Mouse (Mus musculus) embryonic facial prominence, embryonic 15.5 days (tissue): ENCODE measurements at regions not wholly inside any gene's neighbourhood (a gene's known extent, or its start where the extent isn't known, plus 50 kb on each side); places are given as distances from the start of the nearest gene placed in this dataset.

Source experiments
- ATAC-seq: fragments of 200-750 bp; cut with Nextera tagmentation; 2 replicates; pipeline ENCODE4 v1.8.0; 2017; ENCODE audit warnings: low read depth, moderate TSS enrichment; ENCODE audit not compliant: insufficient number of reproducible peaks, low FRiP score, low TSS enrichment
- H3K27ac ChIP-seq: fragments of 300-500 bp; sonication (generic); replicated peaks from 2 replicates; pipeline ENCODE4 v1.5.1; 2015; ENCODE audit warnings: mild to moderate bottlenecking, inconsistent platforms
- H3K27me3 ChIP-seq: fragments of 300-500 bp; sonication (generic); 2 replicates; pipeline ENCODE4 v1.6.1; 2015; ENCODE audit warnings: inconsistent platforms
- H3K36me3 ChIP-seq: fragments of 300-500 bp; sonication (generic); 2 replicates; pipeline ENCODE4 v1.6.1; 2015; ENCODE audit warnings: mild to moderate bottlenecking, inconsistent platforms
- H3K4me1 ChIP-seq: fragments of 300-500 bp; sonication (generic); 2 replicates; pipeline ENCODE4 v1.6.1; 2015; ENCODE audit warnings: inconsistent platforms
- H3K4me2 ChIP-seq: fragments of 300-500 bp; sonication (generic); replicated peaks from 2 replicates; pipeline ENCODE4 v1.6.1; 2015; ENCODE audit warnings: mild to moderate bottlenecking, inconsistent platforms
- H3K4me3 ChIP-seq: fragments of 300-500 bp; sonication (generic); replicated peaks from 2 replicates; pipeline ENCODE4 v1.5.1; 2015; ENCODE audit warnings: mild to moderate bottlenecking, inconsistent platforms
- H3K9ac ChIP-seq: fragments of 300-500 bp; sonication (generic); 2 replicates; pipeline ENCODE4 v1.6.1; 2015; ENCODE audit warnings: inconsistent platforms
- H3K9me3 ChIP-seq: fragments of 300-500 bp; sonication (generic); replicated peaks from 2 replicates; pipeline ENCODE4 v1.6.1; 2016; ENCODE audit warnings: inconsistent platforms
- WGBS: fragments of 180-500 bp; shearing (Covaris S2); methylation state at CpG from one replicate; pipeline ENCODE4 v1.1.7; 2015; 5-methylcytosine and 5-hydroxymethylcytosine counted together

GRCm38 (mm10) chr14:31891500-31892185 lies 61.2 kb upstream of the Ankrd28 start:
- peak overlapping the region; percentile 22 for H3K4me3 ChIP-seq
- H3K36me3 ChIP-seq, result no peaks in the 10 kb centered on the region
- peak; percentile 63 for ATAC-seq
- H3K9me3 ChIP-seq, result no peaks in the 10 kb centered on the region
- H3K9ac ChIP-seq, result no peak overlapping the region
- H3K4me2 ChIP-seq, result peak overlapping the region; percentile 45
- H3K4me1 ChIP-seq, result peaks cover 7% of the 10 kb centered on the region; the same call in 1 of the 2 replicates
- no peak overlapping the region for H3K27ac ChIP-seq
- H3K27me3 ChIP-seq, result no peaks in the 10 kb centered on the region
- WGBS, result 13% methylated on average over 16 of the region's 16 CpGs

GRCm38 (mm10) chr14:31892186-31892510 lies 61.7 kb upstream of the Ankrd28 start:
- H3K9ac ChIP-seq, result no peak overlapping the region
- no peaks in the 10 kb centered on the region for H3K9me3 ChIP-seq
- H3K4me1 ChIP-seq, result peaks cover 7% of the 10 kb centered on the region; the same call in 1 of the 2 replicates
- H3K27me3 ChIP-seq, result no peaks in the 10 kb centered on the region
- H3K4me2 ChIP-seq, result no peak overlapping the region
- 28% methylated on average over 6 of the region's 6 CpGs for WGBS
- H3K27ac ChIP-seq, result no peak overlapping the region
- ATAC-seq, result no peak
- no peaks in the 10 kb centered on the region for H3K36me3 ChIP-seq
- H3K4me3 ChIP-seq, result no peak overlapping the region

- no peak for ATAC-seq
- no peak overlapping the region for H3K9ac ChIP-seq
- no peaks in the 10 kb centered on the region for H3K36me3 ChIP-seq
- no peak overlapping the region for H3K4me3 ChIP-seq
- no peak overlapping the region for H3K4me2 ChIP-seq
- H3K9me3 ChIP-seq, result no peaks in the 10 kb centered on the region
- H3K27me3 ChIP-seq, result no peaks in the 10 kb centered on the region
- 67% methylated on average over 1 of the region's 1 CpGs for WGBS
- H3K4me1 ChIP-seq, result peaks cover 5% of the 10 kb centered on the region; the same call in 1 of the 2 replicates
- H3K27ac ChIP-seq, result no peak overlapping the region
Measured at GRCm38 (mm10) chr14:31896500-31896899, 66.0 kb upstream of the Ankrd28 start.

GRCm38 (mm10) chr14:31899504-31899903 lies 69.1 kb upstream of the Ankrd28 start:
- Histone ChIP-seq H3K4me2 (no peak overlapping the region), H3K9me3 (no peaks in the 10 kb centered on the region), H3K4me3 (no peak overlapping the region), H3K9ac (no peak overlapping the region), H3K4me1 (no peaks in the 10 kb centered on the region), H3K36me3 (no peaks in the 10 kb centered on the region), H3K27me3 (no peaks in the 10 kb centered on the region), H3K27ac (no peak overlapping the region)
- WGBS, result 83% methylated on average over 8 of the region's 8 CpGs
- ATAC-seq, result no peak

- ATAC-seq, result no peak
- no peaks in the 10 kb centered on the region for H3K27me3 ChIP-seq
- H3K4me1 ChIP-seq, result no peaks in the 10 kb centered on the region
- no peak overlapping the region for H3K4me2 ChIP-seq
- no peak overlapping the region for H3K9ac ChIP-seq
- H3K36me3 ChIP-seq, result no peaks in the 10 kb centered on the region
- no peak overlapping the region for H3K4me3 ChIP-seq
- WGBS, result 74% methylated on average over 4 of the region's 4 CpGs
- H3K27ac ChIP-seq, result no peak overlapping the region
- no peaks in the 10 kb centered on the region for H3K9me3 ChIP-seq
Measured at GRCm38 (mm10) chr14:31899906-31900305, 69.5 kb upstream of the Ankrd28 start.

- WGBS, result 26% methylated on average over 4 of the region's 4 CpGs
- Histone ChIP-seq H3K9ac (no peak overlapping the region), H3K4me1 (no peaks in the 10 kb centered on the region), H3K27me3 (no peaks in the 10 kb centered on the region), H3K9me3 (no peaks in the 10 kb centered on the region), H3K4me3 (no peak overlapping the region), H3K36me3 (no peaks in the 10 kb centered on the region), H3K4me2 (no peak overlapping the region), H3K27ac (no peak overlapping the region)
- ATAC-seq, result no peak
Measured at GRCm38 (mm10) chr14:31901901-31902300, 71.5 kb upstream of the Ankrd28 start.

- no peak for ATAC-seq
- H3K4me1 ChIP-seq, result no peaks in the 10 kb centered on the region
- 88% methylated on average over 3 of the region's 3 CpGs for WGBS
- no peak overlapping the region for H3K4me3 ChIP-seq
- no peaks in the 10 kb centered on the region for H3K9me3 ChIP-seq
- no peak overlapping the region for H3K4me2 ChIP-seq
- H3K9ac ChIP-seq, result no peak overlapping the region
- no peaks in the 10 kb centered on the region for H3K36me3 ChIP-seq
- H3K27me3 ChIP-seq, result no peaks in the 10 kb centered on the region
- no peak overlapping the region for H3K27ac ChIP-seq
Measured at GRCm38 (mm10) chr14:31903664-31904063, 73.2 kb upstream of the Ankrd28 start.

- Histone ChIP-seq H3K27ac (no peak overlapping the region), H3K4me3 (no peak overlapping the region), H3K27me3 (no peaks in the 10 kb centered on the region), H3K9me3 (no peaks in the 10 kb centered on the region), H3K9ac (no peak overlapping the region), H3K4me1 (no peaks in the 10 kb centered on the region), H3K36me3 (no peaks in the 10 kb centered on the region), H3K4me2 (no peak overlapping the region)
- no peak for ATAC-seq
- WGBS, result 64% methylated on average over 7 of the region's 7 CpGs
Measured at GRCm38 (mm10) chr14:31908591-31908990, 78.1 kb upstream of the Ankrd28 start.

GRCm38 (mm10) chr14:31909291-31909690 lies 78.8 kb upstream of the Ankrd28 start:
- H3K9ac ChIP-seq, result no peak overlapping the region
- H3K4me3 ChIP-seq, result no peak overlapping the region
- no peak overlapping the region for H3K4me2 ChIP-seq
- no peaks in the 10 kb centered on the region for H3K36me3 ChIP-seq
- no peaks in the 10 kb centered on the region for H3K27me3 ChIP-seq
- no peak overlapping the region for H3K27ac ChIP-seq
- no peaks in the 10 kb centered on the region for H3K4me1 ChIP-seq
- no peak for ATAC-seq
- WGBS, result 47% methylated on average over 4 of the region's 4 CpGs
- H3K9me3 ChIP-seq, result no peaks in the 10 kb centered on the region

GRCm38 (mm10) chr14:31910809-31911208 lies 80.4 kb upstream of the Ankrd28 start:
- Histone ChIP-seq H3K4me1 (no peaks in the 10 kb centered on the region), H3K9ac (no peak overlapping the region), H3K4me2 (no peak overlapping the region), H3K27me3 (no peaks in the 10 kb centered on the region), H3K9me3 (no peaks in the 10 kb centered on the region), H3K27ac (no peak overlapping the region), H3K36me3 (no peaks in the 10 kb centered on the region), H3K4me3 (no peak overlapping the region)
- 84% methylated on average over 2 of the region's 2 CpGs for WGBS
- no peak for ATAC-seq

- Histone ChIP-seq H3K4me2 (no peak overlapping the region), H3K27ac (no peak overlapping the region), H3K27me3 (no peaks in the 10 kb centered on the region), H3K9ac (no peak overlapping the region), H3K4me1 (no peaks in the 10 kb centered on the region), H3K9me3 (no peaks in the 10 kb centered on the region), H3K36me3 (no peaks in the 10 kb centered on the region), H3K4me3 (no peak overlapping the region)
- 87% methylated on average over 4 of the region's 4 CpGs for WGBS
- no peak for ATAC-seq
Measured at GRCm38 (mm10) chr14:31918461-31918860, 88.0 kb upstream of the Ankrd28 start.

GRCm38 (mm10) chr14:31918921-31919320 lies 88.5 kb upstream of the Ankrd28 start:
- WGBS, result 100% methylated on average over 1 of the region's 1 CpGs
- Histone ChIP-seq H3K27ac (no peak overlapping the region), H3K9me3 (no peaks in the 10 kb centered on the region), H3K36me3 (no peaks in the 10 kb centered on the region), H3K27me3 (no peaks in the 10 kb centered on the region), H3K4me2 (no peak overlapping the region), H3K4me1 (no peaks in the 10 kb centered on the region), H3K9ac (no peak overlapping the region), H3K4me3 (no peak overlapping the region)
- ATAC-seq, result no peak
